Mouse (Mus musculus): ENCODE data around the gene Large1. TPM values are rescaled to one million over a fixed set of nuclear protein-coding genes. Genes with fewer than 3 reads are reported as not detected.

The Large1 gene
- polyA plus RNA-seq, 1 experiment from 2014 or later: 12.5 TPM

Small RNAs within 50 kb of the gene (microRNA-seq; reads per million reads assigned to microRNA genes)
- 1.5 reads per million for gene Mir28b (ENCODE audit: borderline number of aligned reads)

All from embryonic facial prominence, embryonic 14.5 days (tissue).